Mouse (Mus musculus): Measurements from ENCODE around the gene Ptges3l. TPM values are rescaled to one million over a fixed set of nuclear protein-coding genes. Genes with fewer than 3 reads are reported as not detected.
"Not testable (repeated sequence)": the region's sequence is repeated elsewhere in the genome, so short reads cannot be mapped to it uniquely, and the experiment has no call there.

Ptges3l gene
- 78.9 and 83.6 TPM in 2 replicates for polyA plus RNA-seq (2015; fragmentation: Nextera tagmentation; extraction: Ambion mirVana)

GRCm38 (mm10) chr11:101424925-101425813, at the start of gene Ptges3l, which contains the start of gene Rundc1:
Gene Ptges3l (minus strand): TSS chr11:101425333.
Gene Rundc1 (plus strand): TSS chr11:101425085.
- WGBS: under 1% methylated on average over 81 of the region's 81 CpGs
- Histone ChIP-seq H3K27me3 (ENCODE audit: control insufficient read depth, insufficient read depth, low read length) (no peaks in the 10 kb centered on the region), H3K4me1 (ENCODE audit: control insufficient read depth, insufficient read depth, low read length) (peaks cover 15% of the 10 kb centered on the region), H3K4me2 (ENCODE audit: low read depth, low read length) (peak within 1 kb of the TSS; percentile 84), H3K9ac (ENCODE audit: low read length) (peak within 1 kb of the TSS; percentile 94), H3K9me3 (replicated peaks; ENCODE audit: control insufficient read depth, low read length) (no peaks in the 10 kb centered on the region), H3K27ac (ENCODE audit: low read length) (peak within 1 kb of the TSS; percentile 98), H3K36me3 (ENCODE audit: control insufficient read depth, insufficient read depth) (peaks cover 11% of the 10 kb centered on the region), H3K4me3 (ENCODE audit: low read length) (peak within 1 kb of the TSS; percentile 100)
- ATAC-seq (replicated peaks; ENCODE audit: extremely low read depth, insufficient read depth, low FRiP score): peak; percentile 90

- no peaks in the 10 kb centered on the region for H3K36me3 ChIP-seq (ENCODE audit: control insufficient read depth, insufficient read depth)
- H3K9ac ChIP-seq (ENCODE audit: low read length): no peak overlapping the region
- peaks cover 6% of the 10 kb centered on the region for H3K4me1 ChIP-seq (ENCODE audit: control insufficient read depth, insufficient read depth, low read length)
- WGBS: 55% methylated on average over 5 of the region's 5 CpGs
- no peaks in the 10 kb centered on the region for H3K9me3 ChIP-seq (replicated peaks; ENCODE audit: control insufficient read depth, low read length)
- no peak overlapping the region for H3K4me2 ChIP-seq (ENCODE audit: low read depth, low read length)
- no peaks in the 10 kb centered on the region for H3K27me3 ChIP-seq (ENCODE audit: control insufficient read depth, insufficient read depth, low read length)
- no peak for ATAC-seq (replicated peaks; ENCODE audit: extremely low read depth, insufficient read depth, low FRiP score)
- no peak overlapping the region for H3K4me3 ChIP-seq (ENCODE audit: low read length)
- H3K27ac ChIP-seq (ENCODE audit: low read length): no peak overlapping the region
These were observed 49.2 kb upstream of the Ptges3l start for GRCm38 (mm10) chr11:101474298-101474697.

DNA sequence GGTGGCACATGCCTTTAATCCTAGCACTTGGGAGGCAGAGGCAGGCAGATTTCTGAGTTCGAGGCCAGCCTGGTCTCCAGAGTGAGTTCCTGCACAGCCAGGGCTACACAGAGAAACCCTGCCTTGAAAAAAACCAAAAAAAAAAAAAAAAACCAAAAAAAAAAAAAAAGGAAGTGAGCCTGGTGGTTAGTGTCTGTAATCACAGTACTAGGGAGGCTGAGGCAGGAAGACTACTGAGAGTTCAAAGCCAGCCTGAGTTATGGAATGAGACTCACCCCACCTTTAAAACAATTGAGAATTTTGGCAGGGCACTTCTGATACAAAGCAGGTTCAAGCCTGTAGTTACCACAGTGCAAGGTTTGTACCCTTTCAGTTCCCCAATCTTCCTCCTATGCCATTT, 48.6 kb upstream of the Ptges3l start:
- H3K4me2 ChIP-seq (ENCODE audit: low read depth, low read length); ATAC-seq (replicated peaks; ENCODE audit: extremely low read depth, insufficient read depth, low FRiP score); H3K9ac ChIP-seq (ENCODE audit: low read length); H3K4me3 ChIP-seq (ENCODE audit: low read length); H3K27ac ChIP-seq (ENCODE audit: low read length); H3K36me3 ChIP-seq (ENCODE audit: control insufficient read depth, insufficient read depth); H3K4me1 ChIP-seq (ENCODE audit: control insufficient read depth, insufficient read depth, low read length); H3K27me3 ChIP-seq (ENCODE audit: control insufficient read depth, insufficient read depth, low read length); H3K9me3 ChIP-seq (replicated peaks; ENCODE audit: control insufficient read depth, low read length): not testable (repeated sequence)
- WGBS: 74% methylated on average over 1 of the region's 1 CpGs

DNA sequence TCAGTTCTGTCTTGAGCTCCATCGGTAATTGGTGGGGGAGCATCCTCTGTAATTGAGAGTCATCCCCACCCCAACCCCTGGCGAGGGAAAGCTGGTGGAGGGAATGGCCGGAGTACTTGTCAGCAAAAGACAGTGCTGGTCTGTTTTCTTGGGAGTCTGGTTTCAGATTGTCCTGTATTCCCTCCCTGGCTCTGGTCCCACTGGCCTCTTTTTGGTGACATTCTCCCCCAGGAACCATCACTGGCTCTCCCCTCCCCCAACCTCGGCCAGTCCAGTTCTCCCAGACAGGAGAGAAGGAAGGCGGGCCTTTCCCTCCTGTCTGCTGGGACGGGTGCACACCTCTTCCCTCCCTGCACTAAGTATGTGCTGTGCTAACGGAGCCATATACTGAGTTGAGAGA, 47.2 kb upstream of the Ptges3l start:
- 37% methylated on average over 7 of the region's 7 CpGs for WGBS
- ATAC-seq (replicated peaks; ENCODE audit: extremely low read depth, insufficient read depth, low FRiP score): no peak

DNA sequence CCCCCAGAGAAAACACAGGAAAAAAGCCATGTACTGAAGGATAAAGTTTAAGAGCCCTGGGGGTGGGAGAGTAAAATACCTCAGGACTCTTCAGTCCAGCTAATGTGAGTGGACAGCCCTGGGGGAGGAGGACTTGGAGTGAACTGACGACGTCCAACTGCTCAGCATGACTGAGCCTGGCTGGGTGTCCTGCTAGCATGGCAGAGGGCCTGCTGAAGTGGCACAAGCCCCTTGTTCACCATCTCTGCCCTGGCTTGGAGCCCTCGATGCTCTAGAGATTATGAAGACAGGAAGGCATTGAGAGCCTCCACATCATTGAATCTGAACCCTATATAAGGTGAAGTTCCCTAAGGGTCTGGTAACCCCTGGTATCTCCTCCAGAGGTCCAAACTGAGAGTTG, 46.8 kb upstream of the Ptges3l start:
- Histone ChIP-seq H3K9ac (ENCODE audit: low read length) (no peak overlapping the region), H3K27me3 (ENCODE audit: control insufficient read depth, insufficient read depth, low read length) (no peaks in the 10 kb centered on the region), H3K36me3 (ENCODE audit: control insufficient read depth, insufficient read depth) (no peaks in the 10 kb centered on the region), H3K27ac (ENCODE audit: low read length) (no peak overlapping the region), H3K9me3 (replicated peaks; ENCODE audit: control insufficient read depth, low read length) (no peaks in the 10 kb centered on the region), H3K4me1 (ENCODE audit: control insufficient read depth, insufficient read depth, low read length) (peaks cover 10% of the 10 kb centered on the region), H3K4me3 (ENCODE audit: low read length) (no peak overlapping the region), H3K4me2 (ENCODE audit: low read depth, low read length) (no peak overlapping the region)
- 51% methylated on average over 3 of the region's 3 CpGs for WGBS
- no peak for ATAC-seq (replicated peaks; ENCODE audit: extremely low read depth, insufficient read depth, low FRiP score)

More for the DNA sequence above, 47.2 kb upstream of the Ptges3l start:
- H3K27me3 ChIP-seq (ENCODE audit: control insufficient read depth, insufficient read depth, low read length): no peaks in the 10 kb centered on the region
- no peak overlapping the region for H3K4me3 ChIP-seq (ENCODE audit: low read length)
- no peak overlapping the region for H3K9ac ChIP-seq (ENCODE audit: low read length)
- peaks cover 6% of the 10 kb centered on the region for H3K4me1 ChIP-seq (ENCODE audit: control insufficient read depth, insufficient read depth, low read length)
- no peaks in the 10 kb centered on the region for H3K9me3 ChIP-seq (replicated peaks; ENCODE audit: control insufficient read depth, low read length)
- H3K27ac ChIP-seq (ENCODE audit: low read length): no peak overlapping the region
- H3K36me3 ChIP-seq (ENCODE audit: control insufficient read depth, insufficient read depth): no peaks in the 10 kb centered on the region
- no peak overlapping the region for H3K4me2 ChIP-seq (ENCODE audit: low read depth, low read length)

DNA sequence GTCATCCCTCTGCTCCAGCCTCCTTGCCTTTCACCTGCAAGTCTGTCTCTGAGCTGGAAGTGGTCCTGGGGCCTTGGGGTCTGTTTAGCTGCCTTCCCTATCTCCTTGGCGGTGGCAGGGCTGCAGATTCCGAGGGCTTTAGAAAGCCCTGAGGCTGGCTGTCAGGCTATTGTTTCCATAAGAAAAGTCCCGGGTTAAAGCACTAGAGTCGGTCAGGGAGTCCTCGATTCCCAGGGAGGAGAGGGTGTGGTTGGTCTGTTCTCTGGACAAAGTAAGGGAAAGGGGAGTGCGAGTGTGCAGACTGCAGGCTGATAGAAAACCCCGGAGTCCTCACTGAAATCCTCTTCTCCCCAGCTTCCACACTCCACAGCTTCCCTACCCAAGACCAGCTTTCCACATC, 45.1 kb upstream of the Ptges3l start:
- H3K4me3 ChIP-seq (ENCODE audit: low read length): no peak overlapping the region
- no peaks in the 10 kb centered on the region for H3K27me3 ChIP-seq (ENCODE audit: control insufficient read depth, insufficient read depth, low read length)
- no peaks in the 10 kb centered on the region for H3K9me3 ChIP-seq (replicated peaks; ENCODE audit: control insufficient read depth, low read length)
- no peak overlapping the region for H3K27ac ChIP-seq (ENCODE audit: low read length)
- 38% methylated on average over 7 of the region's 7 CpGs for WGBS
- ATAC-seq (replicated peaks; ENCODE audit: extremely low read depth, insufficient read depth, low FRiP score): no peak
- H3K4me2 ChIP-seq (ENCODE audit: low read depth, low read length): no peak overlapping the region
- no peaks in the 10 kb centered on the region for H3K36me3 ChIP-seq (ENCODE audit: control insufficient read depth, insufficient read depth)
- no peak overlapping the region for H3K9ac ChIP-seq (ENCODE audit: low read length)
- H3K4me1 ChIP-seq (ENCODE audit: control insufficient read depth, insufficient read depth, low read length): peaks cover 15% of the 10 kb centered on the region

- Histone ChIP-seq H3K27ac (ENCODE audit: low read length) (no peak overlapping the region), H3K9me3 (replicated peaks; ENCODE audit: control insufficient read depth, low read length) (no peaks in the 10 kb centered on the region), H3K27me3 (ENCODE audit: control insufficient read depth, insufficient read depth, low read length) (no peaks in the 10 kb centered on the region), H3K4me3 (ENCODE audit: low read length) (peak overlapping the region; percentile 82; the same call in 1 of the 2 replicates), H3K9ac (ENCODE audit: low read length) (no peak overlapping the region; the same call in 1 of the 2 replicates), H3K4me2 (ENCODE audit: low read depth, low read length) (peak overlapping the region; percentile 93), H3K4me1 (ENCODE audit: control insufficient read depth, insufficient read depth, low read length) (peaks cover 23% of the 10 kb centered on the region), H3K36me3 (ENCODE audit: control insufficient read depth, insufficient read depth) (no peaks in the 10 kb centered on the region)
- WGBS: 63% methylated on average over 4 of the region's 4 CpGs
- no peak for ATAC-seq (replicated peaks; ENCODE audit: extremely low read depth, insufficient read depth, low FRiP score)
These were observed 44.0 kb upstream of the Ptges3l start for GRCm38 (mm10) chr11:101469155-101469554.

- H3K9me3 ChIP-seq (replicated peaks; ENCODE audit: control insufficient read depth, low read length): no peaks in the 10 kb centered on the region
- WGBS: 4% methylated on average over 13 of the region's 13 CpGs
- peak overlapping the region; percentile 81 for H3K9ac ChIP-seq (ENCODE audit: low read length)
- H3K36me3 ChIP-seq (ENCODE audit: control insufficient read depth, insufficient read depth): no peaks in the 10 kb centered on the region
- peaks cover 27% of the 10 kb centered on the region for H3K4me1 ChIP-seq (ENCODE audit: control insufficient read depth, insufficient read depth, low read length)
- no peak for ATAC-seq (replicated peaks; ENCODE audit: extremely low read depth, insufficient read depth, low FRiP score)
- peak overlapping the region; percentile 82 for H3K4me3 ChIP-seq (ENCODE audit: low read length)
- no peak overlapping the region for H3K27ac ChIP-seq (ENCODE audit: low read length)
- H3K27me3 ChIP-seq (ENCODE audit: control insufficient read depth, insufficient read depth, low read length): no peaks in the 10 kb centered on the region
- H3K4me2 ChIP-seq (ENCODE audit: low read depth, low read length): peak overlapping the region; percentile 93
These were observed 43.6 kb upstream of the Ptges3l start for GRCm38 (mm10) chr11:101468731-101469130.

- 0 out of 2 replicates have a peak overlapping the region, but pooled peaks have one; percentile 28 for H3K27ac ChIP-seq (ENCODE audit: low read length)
- peak overlapping the region; percentile 82 for H3K4me3 ChIP-seq (ENCODE audit: low read length)
- peak overlapping the region; percentile 93 for H3K4me2 ChIP-seq (ENCODE audit: low read depth, low read length)
- no peaks in the 10 kb centered on the region for H3K36me3 ChIP-seq (ENCODE audit: control insufficient read depth, insufficient read depth)
- no peaks in the 10 kb centered on the region for H3K27me3 ChIP-seq (ENCODE audit: control insufficient read depth, insufficient read depth, low read length)
- ATAC-seq (replicated peaks; ENCODE audit: extremely low read depth, insufficient read depth, low FRiP score): 0 out of 2 replicates have a peak, but pooled peaks have one; percentile 0
- peaks cover 30% of the 10 kb centered on the region for H3K4me1 ChIP-seq (ENCODE audit: control insufficient read depth, insufficient read depth, low read length)
- under 1% methylated on average over 25 of the region's 31 CpGs for WGBS
- H3K9ac ChIP-seq (ENCODE audit: low read length): peak overlapping the region; percentile 81
- H3K9me3 ChIP-seq (replicated peaks; ENCODE audit: control insufficient read depth, low read length): no peaks in the 10 kb centered on the region
These were observed 43.1 kb upstream of the Ptges3l start for GRCm38 (mm10) chr11:101468263-101468688.

Data from heart, embryonic 16.5 days (tissue).